Mouse (Mus musculus) adrenal gland, adult 18-20 months (tissue): ENCODE data around the gene Crip3. TPM values are rescaled to one million over a fixed set of nuclear protein-coding genes. Genes with fewer than 3 reads are reported as not detected.

ENCODE experiments used
- DNase-seq, 2 experiments: peaks; one replicate each; pipeline ENCODE4 v3.0.0; 2021 to 2022; ENCODE audit warnings: low spot score in 2 of 2
- long read RNA-seq, 2 experiments: library from polyadenylated mRNA; stranded (forward); transcript quantifications; one replicate each; pipeline ENCODE4 v2.0.0; 2021
- total RNA-seq, 2 experiments: library from RNA; stranded (reverse); gene quantifications; 1 replicate in 1 of 2; 2 replicates in 1 of 2; pipeline ENCODE4 v1.2.3; 2021

Gene Crip3
- under 1 TPM; 0.32 to 0.63 TPM for total RNA-seq
- long read RNA-seq, experiment 1, result 0 reads
- long read RNA-seq, experiment 2, partial matches to known transcripts, result 0 of 1 reads
- long read RNA-seq, experiment 2, other reads (novel, unspliced or antisense), result 0 of 1 reads

- peak in 1 of 2 experiments; percentile 18 for DNase-seq
Measured at GRCm38 (mm10) chr17:46428761-46429414, at the start of gene Crip3. Gene Crip3 (plus strand): TSS chr17:46428926.

- DNase-seq, result peak; percentile 99
Measured at GRCm38 (mm10) chr17:46383294-46384060, 45.2 kb upstream of the Crip3 start, which contains the start of gene Zfp318. Gene Zfp318 (plus strand): TSS chr17:46383731.

- DNase-seq, result peak; percentile 45 to 53
Measured at GRCm38 (mm10) chr17:46384061-46384801, 44.5 kb upstream of the Crip3 start.

GRCm38 (mm10) chr17:46388200-46388599 is 40.5 kb upstream of the Crip3 start:
- DNase-seq, result no peak

GRCm38 (mm10) chr17:46393012-46393411 is 35.7 kb upstream of the Crip3 start:
- peak; percentile 8 to 31 for DNase-seq

GRCm38 (mm10) chr17:46394631-46395030 is 34.1 kb upstream of the Crip3 start:
- no peak for DNase-seq

GRCm38 (mm10) chr17:46408478-46408877 is 20.2 kb upstream of the Crip3 start:
- DNase-seq, result no peak

GRCm38 (mm10) chr17:46418628-46419027 is 10.1 kb upstream of the Crip3 start:
- DNase-seq, result no peak

- DNase-seq, result no peak
Measured at GRCm38 (mm10) chr17:46419717-46420116, 9.0 kb upstream of the Crip3 start.

GRCm38 (mm10) chr17:46426496-46426895 is 2.2 kb upstream of the Crip3 start:
- no peak for DNase-seq

GRCm38 (mm10) chr17:46433627-46434026 is 4.9 kb downstream of the Crip3 start:
- peak in 1 of 2 experiments; percentile 25 for DNase-seq

GRCm38 (mm10) chr17:46436672-46437366 is 8.1 kb downstream of the Crip3 start:
- DNase-seq, result no peak

GRCm38 (mm10) chr17:46438298-46438873 is 9.7 kb downstream of the Crip3 start, which contains the start of gene Slc22a7:
Gene Slc22a7 (minus strand): TSS chr17:46438457.
- DNase-seq, result no peak

GRCm38 (mm10) chr17:46439176-46439575 is 10.4 kb downstream of the Crip3 start:
- DNase-seq, result no peak

- DNase-seq, result no peak
Measured at GRCm38 (mm10) chr17:46444839-46445579, 16.3 kb downstream of the Crip3 start.

- no peak for DNase-seq
Measured at GRCm38 (mm10) chr17:46446264-46446663, 17.5 kb downstream of the Crip3 start.

GRCm38 (mm10) chr17:46452683-46453082 is 24.0 kb downstream of the Crip3 start:
- no peak for DNase-seq

- no peak for DNase-seq
Measured at GRCm38 (mm10) chr17:46453302-46453948, 24.7 kb downstream of the Crip3 start.

- DNase-seq, result no peak
Measured at GRCm38 (mm10) chr17:46453970-46454411, 25.3 kb downstream of the Crip3 start.
